Mouse (Mus musculus) liver, adult (tissue): ENCODE measurements at regions not wholly inside any gene's neighbourhood (a gene's known extent, or its start where the extent isn't known, plus 50 kb on each side); places are given as distances from the start of the nearest gene placed in this dataset.

Experiments
- GATA4 ChIP-seq: IDR thresholded peaks from 2 replicates; pipeline ENCODE4 v1.6.1; 2014; ENCODE audit warnings: mild to moderate bottlenecking, low read length; ENCODE audit not compliant: insufficient replicate concordance

GRCm38 (mm10) chr12:63598905-63599304 lies 875.6 kb downstream of the Fscb start:
- TF ChIP-seq GATA4: no peak

- no peak for TF ChIP-seq GATA4
Measured at GRCm38 (mm10) chr12:63554672-63555071, 919.8 kb downstream of the Fscb start.

GRCm38 (mm10) chr12:63552831-63553230 lies 921.7 kb downstream of the Fscb start:
- TF ChIP-seq GATA4: no peak

GRCm38 (mm10) chr12:63534084-63534483 lies 940.4 kb downstream of the Fscb start:
- no peak for TF ChIP-seq GATA4

GRCm38 (mm10) chr12:63503774-63504173 lies 970.7 kb downstream of the Fscb start:
- peak; percentile 75; the same call in 1 of the 2 replicates for TF ChIP-seq GATA4

GRCm38 (mm10) chr12:63490405-63490804 lies 984.1 kb downstream of the Fscb start:
- TF ChIP-seq GATA4: no peak

DNA sequence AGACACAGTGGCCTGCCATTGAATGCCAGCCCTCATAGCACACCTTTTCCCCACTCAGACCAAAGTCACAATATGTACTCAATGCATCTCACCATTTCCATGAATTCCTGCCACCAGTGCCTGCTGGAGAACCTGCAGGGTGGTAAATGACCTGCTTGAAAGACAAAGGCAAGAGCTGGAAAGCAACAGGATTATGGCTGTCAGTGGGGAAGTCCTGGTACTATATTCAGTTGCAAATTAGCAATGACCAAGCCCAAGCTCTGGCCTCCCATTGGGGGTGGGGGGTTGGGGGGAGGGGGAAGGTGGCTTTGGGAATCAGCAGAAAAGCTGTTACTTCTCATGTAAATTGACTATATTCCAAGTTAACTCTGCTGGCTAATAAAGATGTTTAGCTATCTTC lies 990.4 kb downstream of the Fscb start:
- TF ChIP-seq GATA4: no peak

GRCm38 (mm10) chr12:63468936-63469335 lies 1005.6 kb downstream of the Fscb start:
- TF ChIP-seq GATA4: no peak
